Mouse (Mus musculus): ENCODE results near the gene Troap.
"Not testable (repeated sequence)": the region's sequence is repeated elsewhere in the genome, so short reads cannot be mapped to it uniquely, and the experiment has no call there.

Troap gene

GRCm38 (mm10) chr15:99040920-99041856, 33.2 kb upstream of the Troap start:
- no peak for DNase-seq (ENCODE audit: low spot score)

DNA sequence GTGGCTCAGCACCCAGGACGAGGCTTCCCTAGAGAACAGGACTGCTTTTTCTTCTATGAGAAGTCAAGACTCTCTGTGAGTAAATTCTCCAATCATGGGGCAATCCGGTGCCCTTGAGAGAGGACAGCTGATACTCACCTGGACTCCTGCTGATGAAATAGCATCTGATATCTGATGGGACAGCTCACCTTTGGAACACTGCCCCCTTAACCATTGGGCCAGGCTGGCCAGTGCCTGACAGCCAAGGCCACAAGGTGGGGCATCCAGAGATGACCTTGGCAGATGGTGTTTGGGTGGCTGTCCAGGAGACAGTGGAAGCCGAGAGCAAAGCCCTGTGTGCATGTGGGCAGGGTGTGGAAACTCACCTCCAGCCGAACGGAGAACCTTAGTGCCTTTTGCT, 32.0 kb upstream of the Troap start:
- no peak for DNase-seq (ENCODE audit: low spot score)

GRCm38 (mm10) chr15:99044854-99045253, 29.5 kb upstream of the Troap start:
- DNase-seq (ENCODE audit: low spot score): no peak

DNA sequence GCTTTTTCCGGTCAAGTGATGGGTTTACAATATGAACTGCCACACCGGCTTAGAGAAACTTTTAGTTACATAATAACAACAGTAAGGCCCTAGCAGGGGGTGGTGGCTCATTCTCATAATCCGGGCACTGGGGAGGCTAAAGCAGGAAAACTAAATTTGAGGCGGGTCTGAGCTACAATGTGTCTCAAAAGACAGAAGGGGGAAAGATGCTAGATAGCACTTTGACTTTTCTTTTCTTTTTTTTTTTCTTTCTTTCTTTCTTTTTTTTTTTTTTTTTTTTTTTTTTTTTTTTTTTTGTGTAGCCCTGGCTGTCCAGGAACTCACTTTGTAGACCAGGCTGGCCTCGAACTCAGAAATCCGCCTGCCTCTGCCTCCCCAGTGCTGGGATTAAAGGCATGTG, 28.6 kb upstream of the Troap start:
- DNase-seq (ENCODE audit: low spot score): not testable (repeated sequence)

DNA sequence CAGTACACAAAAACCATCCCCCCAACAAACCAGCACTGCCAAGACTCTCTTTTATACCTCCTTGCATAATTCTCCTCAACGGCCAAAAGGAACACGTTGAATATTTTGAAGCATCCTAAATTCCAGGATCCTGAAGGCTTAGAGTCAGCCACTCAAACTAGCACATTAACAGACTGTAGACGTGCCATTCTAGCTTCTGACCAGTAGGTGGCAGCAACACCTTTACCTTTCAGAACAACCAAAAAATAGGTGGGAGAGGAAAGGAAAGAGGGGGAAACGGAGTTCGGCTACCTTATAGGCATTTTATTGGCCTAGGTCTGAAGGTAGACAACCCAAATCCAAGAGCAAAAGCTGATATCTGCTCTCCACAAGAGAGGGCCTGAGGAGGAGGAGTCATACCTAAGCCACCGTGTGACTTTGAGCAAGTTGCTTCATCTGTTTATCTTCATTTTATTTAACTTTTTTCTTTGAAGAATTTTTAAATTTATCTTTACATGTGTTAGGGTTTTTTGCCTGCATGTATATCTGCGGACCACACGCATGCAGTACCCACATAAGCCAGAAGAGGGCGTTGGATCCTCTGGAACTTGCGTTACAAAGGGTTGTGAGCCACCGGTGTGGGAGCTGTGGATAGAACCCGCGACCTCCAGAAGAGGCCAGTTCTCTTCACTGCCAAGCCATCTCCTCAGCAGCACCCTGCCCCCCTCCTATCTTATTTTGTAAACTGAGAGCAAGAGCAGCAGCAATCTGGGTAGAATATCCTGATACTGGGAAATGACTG, 24.7 kb upstream of the Troap start:
- DNase-seq (ENCODE audit: low spot score): peak; percentile 48

- no peak for DNase-seq (ENCODE audit: low spot score)
These were observed 21.0 kb upstream of the Troap start for GRCm38 (mm10) chr15:99053373-99053772.

DNA sequence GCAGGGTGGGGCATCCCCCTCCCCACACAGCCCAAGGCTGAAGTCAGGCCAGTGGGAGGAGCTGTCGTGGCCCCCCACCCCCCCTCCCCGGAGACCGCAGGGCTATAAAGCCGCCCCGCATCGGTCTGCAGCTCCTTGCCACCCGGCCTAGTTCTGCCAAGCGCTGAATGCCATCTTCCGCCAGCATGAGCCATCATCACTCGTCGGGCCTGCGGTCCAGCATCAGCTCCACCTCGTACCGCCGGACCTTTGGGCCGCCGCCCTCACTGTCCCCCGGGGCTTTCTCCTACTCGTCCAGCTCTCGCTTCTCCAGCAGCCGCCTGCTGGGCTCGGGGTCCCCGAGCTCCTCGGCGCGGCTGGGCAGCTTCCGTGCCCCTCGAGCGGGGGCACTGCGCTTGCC, 19.3 kb upstream of the Troap start, which contains the start of gene Prph:
Gene Prph (plus strand): TSS at position 135 of the 400 bp plus-strand sequence.
- DNase-seq (ENCODE audit: low spot score): no peak

DNA sequence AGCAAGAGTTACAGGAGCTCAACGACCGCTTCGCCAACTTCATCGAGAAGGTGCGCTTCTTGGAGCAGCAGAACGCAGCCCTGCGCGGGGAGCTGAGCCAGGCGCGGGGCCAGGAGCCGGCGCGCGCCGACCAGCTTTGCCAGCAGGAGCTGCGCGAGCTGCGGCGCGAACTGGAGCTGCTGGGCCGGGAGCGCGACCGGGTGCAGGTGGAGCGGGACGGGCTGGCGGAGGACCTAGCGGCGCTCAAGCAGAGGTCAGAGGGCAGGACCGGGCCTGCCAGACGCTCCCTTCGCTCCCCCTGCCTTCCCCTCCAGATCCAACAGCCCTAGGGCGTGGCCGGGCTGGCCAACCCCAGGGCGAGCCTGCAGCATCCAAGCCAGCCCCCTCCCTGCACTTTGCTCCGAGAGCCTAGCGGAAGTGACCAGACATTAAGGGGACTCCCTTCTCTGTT, 18.8 kb upstream of the Troap start:
- DNase-seq (ENCODE audit: low spot score): no peak

- peak; percentile 41 for DNase-seq (ENCODE audit: low spot score)
These were observed 18.0 kb upstream of the Troap start for GRCm38 (mm10) chr15:99056332-99056731.

DNA sequence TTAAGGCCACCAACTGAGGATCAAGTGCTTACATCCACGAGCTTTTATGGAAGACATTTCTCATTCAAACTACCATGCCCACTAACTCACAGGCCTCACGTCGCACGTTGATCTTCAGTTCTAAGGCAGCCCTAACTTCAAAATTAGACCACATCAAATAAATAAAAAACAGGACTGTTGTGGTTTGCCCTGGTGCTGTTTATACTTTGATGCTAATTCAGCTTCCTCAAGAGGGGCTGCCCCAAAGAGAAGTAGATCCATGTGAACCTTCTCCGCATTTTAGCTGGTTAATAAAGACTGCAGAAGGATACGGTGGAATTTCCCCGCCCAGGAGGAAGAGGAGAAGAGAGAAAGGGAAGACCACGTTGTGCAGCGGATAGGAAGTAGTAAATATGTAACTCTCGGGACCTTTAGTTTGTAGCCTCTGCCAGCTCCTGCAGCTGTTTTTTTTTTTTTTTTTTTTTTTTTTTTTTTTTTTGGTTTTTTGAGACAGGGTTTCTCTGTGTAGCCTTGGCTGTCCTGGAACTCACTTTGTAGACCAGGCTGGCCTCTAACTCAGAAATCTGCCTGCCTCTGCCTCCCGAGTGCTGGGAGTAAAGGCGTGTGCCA, 8.7 kb upstream of the Troap start:
- DNase-seq (ENCODE audit: low spot score): no peak

- DNase-seq (ENCODE audit: low spot score): no peak
These were observed 2.4 kb upstream of the Troap start for GRCm38 (mm10) chr15:99071988-99072387.

GRCm38 (mm10) chr15:99074600-99075333, 392 bp downstream of the Troap start:
- peak; percentile 93 for DNase-seq (ENCODE audit: low spot score)

DNA sequence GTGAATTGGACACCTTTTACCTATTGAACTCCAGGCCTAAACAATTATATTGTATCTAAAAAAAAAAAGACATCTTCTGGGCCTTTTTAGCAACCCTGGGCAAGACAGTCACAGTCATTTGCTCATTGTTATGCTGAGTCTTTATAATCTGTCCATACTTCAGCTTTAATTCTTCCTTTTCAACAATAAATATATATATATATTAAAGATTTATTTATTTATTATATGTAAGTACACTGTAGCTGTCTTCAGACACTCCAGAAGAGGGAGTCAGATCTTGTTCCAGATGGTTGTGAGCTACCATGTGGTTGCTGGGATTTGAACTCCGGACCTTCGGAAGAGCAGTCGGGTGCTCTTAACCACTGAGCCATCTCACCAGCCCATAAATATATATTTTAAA, 1.6 kb downstream of the Troap start:
- DNase-seq (ENCODE audit: low spot score): not testable (repeated sequence)

GRCm38 (mm10) chr15:99078181-99078910, 4.0 kb downstream of the Troap start:
- no peak for DNase-seq (ENCODE audit: low spot score)

DNA sequence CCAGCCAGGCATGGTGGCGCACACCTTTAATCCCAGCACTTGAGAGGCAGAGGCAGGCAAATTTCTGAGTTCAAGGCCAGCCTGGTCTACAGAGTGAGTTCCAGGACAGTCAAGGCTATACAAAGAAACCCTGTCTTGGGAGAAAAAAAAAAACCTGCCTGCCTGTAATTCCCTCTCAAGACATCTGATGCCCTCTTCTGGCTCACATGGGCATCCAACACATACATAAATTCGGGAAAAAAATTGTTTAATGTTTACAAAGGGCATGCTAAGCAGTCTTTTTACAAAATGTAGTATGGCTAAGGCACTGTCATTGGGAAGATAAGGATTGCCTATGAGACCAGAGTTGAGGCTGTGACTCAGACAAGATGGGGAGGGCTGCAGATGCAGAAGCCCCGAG, 5.4 kb downstream of the Troap start:
- DNase-seq (ENCODE audit: low spot score): no peak

DNA sequence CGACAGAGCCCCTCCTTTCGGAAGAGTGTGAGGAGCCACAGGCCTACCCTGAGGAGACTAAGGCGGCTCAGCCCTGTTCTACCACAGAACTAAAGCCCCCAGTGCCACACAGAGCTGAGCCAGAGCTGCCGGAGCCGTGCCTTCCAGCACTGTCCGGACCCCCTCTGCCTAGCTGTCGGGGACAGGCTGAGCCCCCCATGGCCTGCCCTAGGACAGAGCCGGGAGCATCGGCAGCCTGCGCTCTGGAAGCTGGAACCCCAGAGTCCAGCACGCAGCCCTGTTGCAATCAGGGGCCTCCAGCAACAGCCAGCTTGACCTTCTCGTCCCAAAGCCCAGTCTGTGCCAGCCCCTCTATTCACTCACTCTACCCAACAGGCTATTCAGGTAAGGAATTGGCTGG, 7.9 kb downstream of the Troap start:
- no peak for DNase-seq (ENCODE audit: low spot score)

DNA sequence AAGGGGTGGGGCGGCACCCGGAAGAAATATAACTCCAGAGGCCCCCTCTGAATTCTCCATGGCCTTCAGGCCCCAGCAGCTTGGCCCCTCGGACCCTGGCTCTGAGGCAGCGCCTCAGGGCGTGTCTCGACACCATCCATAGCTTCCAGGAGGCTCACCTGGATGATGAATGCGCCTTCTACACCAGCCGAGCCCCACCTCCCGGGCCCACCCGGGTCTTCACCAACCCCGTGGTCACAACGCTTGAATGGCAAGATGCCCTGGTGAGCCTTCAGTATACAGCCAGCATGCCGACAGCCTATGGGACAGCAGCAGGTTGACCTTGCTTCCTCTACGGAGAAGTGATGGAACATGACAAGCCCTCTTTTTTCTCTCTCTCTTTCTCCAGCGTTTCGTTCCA, 8.5 kb downstream of the Troap start:
- DNase-seq (ENCODE audit: low spot score): no peak

DNA sequence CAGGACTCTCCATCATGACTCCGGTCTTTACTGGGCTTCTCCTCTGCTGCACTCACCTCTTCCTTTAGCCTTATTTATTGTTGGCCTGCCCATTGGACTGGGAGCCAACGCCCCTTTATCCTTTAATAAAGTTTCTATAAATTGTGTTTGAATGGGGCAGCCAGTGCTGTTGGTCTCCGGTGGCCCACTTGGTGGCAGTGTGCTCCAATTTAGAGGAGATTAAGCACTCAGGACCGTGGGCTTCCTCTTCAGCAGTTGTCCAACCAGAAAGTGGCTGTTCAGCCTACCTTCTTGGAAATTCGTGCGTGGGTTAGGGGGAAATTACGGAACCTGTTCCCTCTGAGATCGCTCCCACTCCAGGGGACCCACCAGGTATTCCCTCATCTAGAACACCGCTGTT, 8.9 kb downstream of the Troap start:
- no peak for DNase-seq (ENCODE audit: low spot score)

GRCm38 (mm10) chr15:99083867-99084557, 9.6 kb downstream of the Troap start:
- DNase-seq (ENCODE audit: low spot score): no peak

GRCm38 (mm10) chr15:99084618-99085017, 10.2 kb downstream of the Troap start:
- DNase-seq (ENCODE audit: low spot score): no peak

DNA sequence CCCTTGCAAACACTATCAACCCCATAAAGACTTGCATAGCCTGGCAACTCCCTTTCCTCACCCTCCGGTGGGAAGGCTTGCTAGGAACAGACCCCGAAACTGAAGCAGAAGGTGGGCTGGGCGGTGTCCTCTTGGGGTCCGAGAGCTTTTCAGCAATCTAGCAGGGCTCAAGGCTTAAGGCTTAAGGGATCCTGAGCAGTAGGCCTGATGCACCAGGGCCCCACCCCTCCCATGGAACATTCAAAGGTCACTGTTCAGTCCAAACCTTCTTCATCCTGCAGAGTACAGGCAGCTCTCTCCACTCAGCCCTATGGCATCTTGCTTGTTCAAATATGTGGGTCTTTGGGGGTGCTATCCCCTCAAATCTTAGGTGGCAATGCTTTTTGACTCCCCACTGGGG, 11.6 kb downstream of the Troap start:
- no peak for DNase-seq (ENCODE audit: low spot score)

All from T-cell, adult 2 months (primary cell).